Mouse (Mus musculus): ENCODE data around the gene Gm8909. TPM values are rescaled to one million over a fixed set of nuclear protein-coding genes. Genes with fewer than 3 reads are reported as not detected.

Gene Gm8909
- polyA plus RNA-seq (2014; fragmentation: Illumina TruSeq; extraction: RNeasy Lipid Tissue Mini Kit (QIAGEN cat#74804); ENCODE audit: low read depth, low replicate concordance), result not detected

DNA sequence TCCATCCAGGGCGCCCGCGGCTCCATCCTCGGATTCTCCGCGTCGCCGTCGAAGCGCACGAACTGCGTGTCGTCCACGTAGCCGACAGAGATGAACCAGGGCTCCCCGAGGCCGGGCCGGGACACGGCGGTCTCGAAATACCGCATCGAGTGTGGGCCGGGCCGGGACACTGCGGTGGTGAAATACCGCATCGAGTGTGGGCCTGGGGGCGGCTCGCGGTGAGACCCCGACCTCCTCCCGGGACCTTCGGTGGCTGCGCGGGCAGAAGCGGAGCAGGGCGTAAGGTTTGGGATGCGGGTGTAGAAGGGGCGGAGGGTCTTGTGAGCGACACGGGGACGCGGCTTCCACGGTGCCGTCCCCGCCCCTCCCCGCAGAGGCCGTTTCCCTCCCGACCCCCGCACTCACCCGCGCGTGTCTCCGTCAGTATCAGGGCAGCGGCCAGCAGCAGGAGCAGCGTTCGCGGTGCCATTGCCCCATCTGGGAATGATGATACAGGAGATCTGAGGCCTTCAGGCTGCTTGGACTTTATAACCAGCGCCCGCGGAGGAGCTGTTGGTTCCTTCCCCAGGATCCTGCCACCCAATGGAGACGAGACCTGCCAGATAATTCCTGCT, at the start of gene Gm8909:
Gene Gm8909 (minus strand): TSS at position 499 of the 614 bp plus-strand sequence.

DNA sequence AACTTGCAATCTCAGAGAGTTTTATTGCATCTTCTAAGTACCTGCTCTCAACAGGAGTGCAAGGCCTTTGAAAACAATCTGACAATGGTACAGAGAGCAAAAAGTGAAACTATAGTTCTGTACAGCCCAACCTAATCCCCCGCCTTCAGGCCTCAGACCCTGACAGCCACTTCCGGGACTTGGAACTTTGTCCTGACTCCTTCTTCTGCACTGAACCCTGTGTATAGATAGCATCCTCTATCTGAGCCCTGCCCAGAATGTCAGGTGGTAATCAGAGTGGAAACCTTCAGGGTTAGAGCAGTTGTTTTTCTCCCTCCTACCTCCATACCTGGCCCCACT, 21.8 kb upstream of the Gm8909 start, which contains the start of gene H2-T3:
Gene H2-T3 (minus strand): TSS at position 119 of the 339 bp plus-strand sequence.

DNA sequence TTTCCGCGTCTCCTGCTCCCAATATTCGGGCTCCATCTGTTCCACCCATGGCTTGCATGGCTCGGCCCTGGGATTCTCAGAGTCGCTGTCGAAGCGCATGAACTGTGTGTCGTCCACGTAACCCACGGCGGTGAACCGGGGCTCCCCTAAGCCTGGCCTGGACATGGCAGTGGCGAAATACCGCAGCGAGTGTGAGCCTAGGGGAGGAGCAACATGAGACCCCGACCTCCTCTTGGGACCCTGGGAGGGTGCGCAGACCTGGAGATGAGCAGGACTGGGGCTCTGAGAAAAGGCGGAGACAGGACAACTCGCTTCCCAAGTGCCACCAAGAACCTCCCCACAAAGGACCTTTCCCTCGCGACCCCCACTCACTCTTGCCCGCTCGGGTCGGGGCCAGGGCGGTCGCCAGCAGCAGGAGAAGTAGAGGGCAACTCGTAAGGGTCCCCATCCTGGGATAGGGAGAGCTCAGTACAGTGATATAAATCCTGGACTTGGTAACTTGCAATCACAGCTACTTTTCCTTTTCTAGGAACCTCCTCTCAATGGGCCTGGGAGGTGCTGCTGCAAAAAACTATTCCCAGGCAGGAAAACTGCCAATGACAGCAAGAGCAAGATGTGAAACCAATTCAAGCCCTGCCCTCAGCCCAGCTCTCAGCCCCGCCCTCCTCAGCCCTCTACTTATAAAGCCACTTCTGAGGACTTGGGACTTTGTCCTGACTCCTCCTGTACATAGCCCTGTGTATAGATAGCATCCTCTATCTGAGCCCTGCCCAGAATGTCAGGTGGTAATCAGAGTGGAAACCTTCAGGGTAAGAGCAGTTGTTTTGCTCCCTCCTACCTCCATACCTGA, 39.1 kb downstream of the Gm8909 start, which contains the start of gene Gm7030:
Gene Gm7030 (minus strand): TSS at position 458 of the 850 bp plus-strand sequence.

DNA sequence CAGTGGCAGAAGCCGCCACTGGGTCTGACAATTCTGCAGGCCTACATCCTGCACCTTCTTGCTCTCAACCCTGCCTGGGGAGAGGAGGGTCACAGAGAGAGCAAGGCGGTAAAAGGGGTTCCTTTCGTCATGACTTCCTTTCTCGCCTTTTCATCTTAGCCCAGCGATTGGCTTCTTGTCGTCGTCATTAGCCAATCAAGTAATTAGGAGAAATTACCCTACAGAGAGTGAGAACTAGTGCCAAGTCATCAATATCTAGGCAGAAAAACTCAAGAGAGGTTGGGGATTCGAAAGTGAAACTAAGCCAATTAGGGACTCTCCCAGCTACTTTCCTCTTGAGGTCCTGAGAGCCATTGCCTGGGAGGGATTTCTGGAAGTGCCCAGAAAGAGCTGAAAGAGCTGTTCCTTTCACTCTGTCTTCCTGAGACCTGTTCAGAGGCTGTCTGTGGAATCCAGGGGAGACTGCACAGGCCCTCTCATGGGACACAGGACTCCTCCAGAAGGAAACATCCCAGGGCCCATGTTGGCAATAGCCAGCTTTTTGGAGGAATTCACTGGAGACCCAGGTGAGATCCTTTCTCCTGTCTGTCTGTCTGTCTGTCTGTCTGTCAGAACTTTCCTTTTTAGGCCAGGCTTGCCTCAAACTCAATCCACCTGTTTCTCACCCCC, 46.9 kb downstream of the Gm8909 start, which contains the start of gene Gm19684:
Gene Gm19684 (plus strand): TSS at position 327 of the 669 bp plus-strand sequence.

Other genes starting within 250 kb of the Gm8909 start
- gene Abcf1, start 198.8 kb downstream of the Gm8909 start, polyA plus RNA-seq (2014; fragmentation: Illumina TruSeq; extraction: RNeasy Lipid Tissue Mini Kit (QIAGEN cat#74804); ENCODE audit: low read depth, low replicate concordance), result 47.8 TPM
- 1.4 TPM for gene Gnl1, start 188.7 kb downstream of the Gm8909 start, polyA plus RNA-seq (2014; fragmentation: Illumina TruSeq; extraction: RNeasy Lipid Tissue Mini Kit (QIAGEN cat#74804); ENCODE audit: low read depth, low replicate concordance)
- 2.4 TPM for gene Prr3, start 188.3 kb downstream of the Gm8909 start, polyA plus RNA-seq (2014; fragmentation: Illumina TruSeq; extraction: RNeasy Lipid Tissue Mini Kit (QIAGEN cat#74804); ENCODE audit: low read depth, low replicate concordance)
- gene H2-T24, start 148.0 kb downstream of the Gm8909 start, polyA plus RNA-seq (2014; fragmentation: Illumina TruSeq; extraction: RNeasy Lipid Tissue Mini Kit (QIAGEN cat#74804); ENCODE audit: low read depth, low replicate concordance), result 8.5 TPM
- gene H2-T23, start 135.7 kb downstream of the Gm8909 start, polyA plus RNA-seq (2014; fragmentation: Illumina TruSeq; extraction: RNeasy Lipid Tissue Mini Kit (QIAGEN cat#74804); ENCODE audit: low read depth, low replicate concordance), result 3.4 TPM
- 13.1 TPM for gene H2-T22, start 125.8 kb downstream of the Gm8909 start, polyA plus RNA-seq (2014; fragmentation: Illumina TruSeq; extraction: RNeasy Lipid Tissue Mini Kit (QIAGEN cat#74804); ENCODE audit: low read depth, low replicate concordance)
- not detected for gene Gm6034, start 125.6 kb downstream of the Gm8909 start, polyA plus RNA-seq (2014; fragmentation: Illumina TruSeq; extraction: RNeasy Lipid Tissue Mini Kit (QIAGEN cat#74804); ENCODE audit: low read depth, low replicate concordance)
- not detected for gene Gm11127, start 110.2 kb downstream of the Gm8909 start, polyA plus RNA-seq (2014; fragmentation: Illumina TruSeq; extraction: RNeasy Lipid Tissue Mini Kit (QIAGEN cat#74804); ENCODE audit: low read depth, low replicate concordance)
- not detected for gene Gm19684, start 46.9 kb downstream of the Gm8909 start, polyA plus RNA-seq (2014; fragmentation: Illumina TruSeq; extraction: RNeasy Lipid Tissue Mini Kit (QIAGEN cat#74804); ENCODE audit: low read depth, low replicate concordance)
- gene Gm7030, start 39.1 kb downstream of the Gm8909 start, polyA plus RNA-seq (2014; fragmentation: Illumina TruSeq; extraction: RNeasy Lipid Tissue Mini Kit (QIAGEN cat#74804); ENCODE audit: low read depth, low replicate concordance), result not detected
- gene H2-T3, start 21.8 kb upstream of the Gm8909 start, polyA plus RNA-seq (2014; fragmentation: Illumina TruSeq; extraction: RNeasy Lipid Tissue Mini Kit (QIAGEN cat#74804); ENCODE audit: low read depth, low replicate concordance), result not detected
- 4.4 TPM for gene Rpp21, start 89.5 kb upstream of the Gm8909 start, polyA plus RNA-seq (2014; fragmentation: Illumina TruSeq; extraction: RNeasy Lipid Tissue Mini Kit (QIAGEN cat#74804); ENCODE audit: low read depth, low replicate concordance)
- 14.8 TPM for gene Trim39, start 103.7 kb upstream of the Gm8909 start, polyA plus RNA-seq (2014; fragmentation: Illumina TruSeq; extraction: RNeasy Lipid Tissue Mini Kit (QIAGEN cat#74804); ENCODE audit: low read depth, low replicate concordance)
- not detected for gene H2-M10.2, start 118.0 kb upstream of the Gm8909 start, polyA plus RNA-seq (2014; fragmentation: Illumina TruSeq; extraction: RNeasy Lipid Tissue Mini Kit (QIAGEN cat#74804); ENCODE audit: low read depth, low replicate concordance)
- gene H2-M10.1, start 157.6 kb upstream of the Gm8909 start, polyA plus RNA-seq (2014; fragmentation: Illumina TruSeq; extraction: RNeasy Lipid Tissue Mini Kit (QIAGEN cat#74804); ENCODE audit: low read depth, low replicate concordance), result not detected
- gene H2-M10.3, start 199.9 kb upstream of the Gm8909 start, polyA plus RNA-seq (2014; fragmentation: Illumina TruSeq; extraction: RNeasy Lipid Tissue Mini Kit (QIAGEN cat#74804); ENCODE audit: low read depth, low replicate concordance), result not detected